In genomic region chr7:46814012-46814411, GRCm38 (mm10) we compare ENCODE assay signal across 25 mouse cellular contexts. TPM values are rescaled to one million over a fixed set of nuclear protein-coding genes. Genes with fewer than 3 reads are reported as not detected.
DNase-seq lines count a peak whose midpoint lies in the region; ATAC-seq and TF ChIP-seq lines count a peak whose summit lies in the region.
"Had no signal": no experiment of that assay in that cellular context is flagged by ENCODE, and none has a peak within 500 bp of the region (broad histone marks: within the 10 kb centered on the region; RNA-seq: fewer than 3 reads in every experiment).

No protein-coding gene starts in this region.

- H3K9me3 ChIP-seq in liver, embryonic 11.5 days (ENCODE audit: control insufficient read depth, low read length) = no peaks in the 10 kb centered on the region
- no peaks in the 10 kb centered on the region for H3K9me3 ChIP-seq in midbrain, embryonic 11.5 days (ENCODE audit: control insufficient read depth, low read length)
- H3K9me3 ChIP-seq in midbrain, embryonic 14.5 days (ENCODE audit: control insufficient read depth, low read length) = no peaks in the 10 kb centered on the region
- H3K9me3 ChIP-seq: G1E had no signal

- no peak overlapping the region for H3K9ac ChIP-seq in liver, adult 2 months (ENCODE audit: low read depth, low read length)
- H3K9ac ChIP-seq in liver, embryonic 11.5 days (ENCODE audit: low read depth, low read length) = no peak overlapping the region
- no peak overlapping the region for H3K9ac ChIP-seq in midbrain, embryonic 11.5 days (ENCODE audit: low read length)
- H3K9ac ChIP-seq in midbrain, embryonic 14.5 days (replicated peaks; ENCODE audit: low read length) = no peak overlapping the region

- no peak for TF ChIP-seq CTCF in liver, adult 2 months (IDR thresholded peaks at IDR 0.05; ENCODE audit: low read depth, low read length)

- no peak overlapping the region for H3K4me2 ChIP-seq in liver, embryonic 11.5 days
- H3K4me2 ChIP-seq in midbrain, embryonic 11.5 days = no peak overlapping the region
- H3K4me2 ChIP-seq in midbrain, embryonic 14.5 days (ENCODE audit: low read length) = no peak overlapping the region

- no peak for TF ChIP-seq POLR2A in liver, adult 2 months (IDR thresholded peaks at IDR 0.05; ENCODE audit: extremely low read depth, insufficient read depth, low read length)

- no peak for ATAC-seq in liver, embryonic 11.5 days (replicated peaks; ENCODE audit: low FRiP score)
- no peak for ATAC-seq in midbrain, embryonic 11.5 days (ENCODE audit: low FRiP score)
- ATAC-seq in midbrain, embryonic 14.5 days (ENCODE audit: low FRiP score, low TSS enrichment) = no peak
- ATAC-seq: activated CD4-positive, CD25-positive, alpha-beta regulatory T cell, adult 4 months; CD4-positive, CD25-positive, alpha-beta regulatory T cell, adult 4 months; Patski had no signal

- H3K4me1 ChIP-seq in liver, adult 2 months (ENCODE audit: control insufficient read depth, insufficient read depth, low read length) = no peaks in the 10 kb centered on the region
- H3K4me1 ChIP-seq in liver, embryonic 11.5 days (replicated peaks; ENCODE audit: control insufficient read depth, insufficient read depth, low read length) = no peaks in the 10 kb centered on the region
- H3K4me1 ChIP-seq in midbrain, embryonic 11.5 days (ENCODE audit: control insufficient read depth, insufficient read depth, low read length) = no peaks in the 10 kb centered on the region
- H3K4me1 ChIP-seq in midbrain, embryonic 14.5 days (ENCODE audit: control insufficient read depth, insufficient read depth, low read length) = no peaks in the 10 kb centered on the region

- WGBS in liver, adult 2 months = 90% methylated on average over 4 of the region's 4 CpGs
- 92% methylated on average over 4 of the region's 4 CpGs for WGBS in liver, embryonic 11.5 days
- whole genome bisulfite sequencing in midbrain, embryonic 11.5 days = 91% methylated on average over 4 of the region's 4 CpGs
- 92% methylated on average over 4 of the region's 4 CpGs for WGBS in midbrain, embryonic 14.5 days

- H3K27me3 ChIP-seq in liver, adult 2 months (ENCODE audit: control insufficient read depth, insufficient read depth, low read length) = no peaks in the 10 kb centered on the region
- no peaks in the 10 kb centered on the region for H3K27me3 ChIP-seq in liver, embryonic 11.5 days (replicated peaks; ENCODE audit: control insufficient read depth, insufficient read depth, low read length)
- no peaks in the 10 kb centered on the region for H3K27me3 ChIP-seq in midbrain, embryonic 11.5 days (ENCODE audit: control insufficient read depth, insufficient read depth, low read length)
- no peaks in the 10 kb centered on the region for H3K27me3 ChIP-seq in midbrain, embryonic 14.5 days (ENCODE audit: control insufficient read depth, insufficient read depth, low read length)
- H3K27me3 ChIP-seq: CH12.LX, Patski had no signal

- H3K27ac ChIP-seq in liver, adult 2 months (replicated peaks; ENCODE audit: insufficient read depth, low read depth, low read length) = no peak overlapping the region
- no peak overlapping the region for H3K27ac ChIP-seq in liver, embryonic 11.5 days (ENCODE audit: low read depth, low read length)
- H3K27ac ChIP-seq in midbrain, embryonic 11.5 days (ENCODE audit: low read depth, low read length) = no peak overlapping the region
- no peak overlapping the region for H3K27ac ChIP-seq in midbrain, embryonic 14.5 days (replicated peaks; ENCODE audit: low read depth, low read length)

- peak; percentile 59 for DNase-seq in liver, adult 2 months (ENCODE audit: extremely low read depth, low read depth, low spot score)
- no peak for DNase-seq in liver, embryonic 11.5 days (ENCODE audit: low spot score)
- DNase-seq in midbrain, embryonic 11.5 days (ENCODE audit: low spot score, missing footprints) = peak; percentile 73
- DNase-seq in midbrain, embryonic 14.5 days = no peak
- DNase-seq in fat pad, adult 2 months (ENCODE audit: extremely low read depth, low read depth, low spot score) = peak; percentile 65
- no peak for DNase-seq in left cerebral cortex, postnatal 25 days (ENCODE audit: low spot score in 2 of 2)
- DNase-seq: adrenal gland, adult 2 months; adrenal gland, adult 8-10 months; adrenal gland, postnatal 10 days; adrenal gland, postnatal 14 days; adrenal gland, postnatal 25 days; adrenal gland, postnatal 36 days; B cell, adult 2 months; cerebellum, adult 11 months; cerebellum, adult 11-12 months; cerebellum, adult 18-20 months had no signal

- H3K36me3 ChIP-seq in liver, adult 2 months (ENCODE audit: control insufficient read depth, insufficient read depth, low read length) = peaks cover 61% of the 10 kb centered on the region
- H3K36me3 ChIP-seq in liver, embryonic 11.5 days (ENCODE audit: control insufficient read depth, insufficient read depth, low read length) = peaks cover 59% of the 10 kb centered on the region
- peaks cover 24% of the 10 kb centered on the region for H3K36me3 ChIP-seq in midbrain, embryonic 11.5 days (ENCODE audit: control insufficient read depth, insufficient read depth, low read length)
- peaks cover 87% of the 10 kb centered on the region for H3K36me3 ChIP-seq in midbrain, embryonic 14.5 days (ENCODE audit: control insufficient read depth, insufficient read depth, low read length)

- intact Hi-C loops in left cerebral cortex, postnatal 25 days (cut with DNase I) = loop anchor here (2.0 kb wide), 1 partner anchor 39 kb away; no protein-coding TSS in a partner anchor

- no peak overlapping the region for H3K4me3 ChIP-seq in liver, adult 2 months (ENCODE audit: insufficient read depth, low read depth, low read length)
- no peak overlapping the region for H3K4me3 ChIP-seq in liver, embryonic 11.5 days (ENCODE audit: low read depth, low read length)
- H3K4me3 ChIP-seq in midbrain, embryonic 11.5 days (ENCODE audit: low read depth, low read length) = no peak overlapping the region
- no peak overlapping the region for H3K4me3 ChIP-seq in midbrain, embryonic 14.5 days (replicated peaks; ENCODE audit: low read depth, low read length)

- H3K79me2 ChIP-seq in liver, adult 2 months (ENCODE audit: control insufficient read depth, insufficient read depth, low read length) = no peaks in the 10 kb centered on the region

RNA-seq across cellular contexts. Expression of gene Gtf2h1, which starts 18.1 kb away (rescaled TPM):
- total RNA-seq in liver, adult 2 months (2014; rRNA removed) = 30.9 and 33.2 TPM in 2 replicates
- polyA plus RNA-seq in liver, adult 2 months (2012; rRNA removed) = 6.3 and 6.7 TPM in 2 replicates
- 83.6 and 95.7 TPM in 2 replicates for polyA plus RNA-seq in liver, embryonic 11.5 days (2014; fragmentation: Nextera tagmentation; extraction: Ambion mirVana)
- polyA plus RNA-seq in midbrain, embryonic 11.5 days (2014; fragmentation: Nextera tagmentation; extraction: Ambion mirVana) = 58.0 and 62.4 TPM in 2 replicates
- polyA plus RNA-seq in midbrain, embryonic 14.5 days (2014; fragmentation: Nextera tagmentation; extraction: Ambion mirVana) = 38.1 and 47.2 TPM in 2 replicates
- total RNA-seq in left cerebral cortex, postnatal 25 days (2021) = 10 to 100 TPM; 37.9 to 41.1 TPM

RNA-seq across cellular contexts. Expression of gene Hps5, which starts 18.1 kb away (rescaled TPM):
- total RNA-seq in liver, adult 2 months (2014; rRNA removed) = 11.3 and 11.8 TPM in 2 replicates
- 7.3 and 9.0 TPM in 2 replicates for polyA plus RNA-seq in liver, adult 2 months (2012; rRNA removed)
- polyA plus RNA-seq in liver, embryonic 11.5 days (2014; fragmentation: Nextera tagmentation; extraction: Ambion mirVana) = 15.5 and 16.7 TPM in 2 replicates
- 16.3 and 17.9 TPM in 2 replicates for polyA plus RNA-seq in midbrain, embryonic 11.5 days (2014; fragmentation: Nextera tagmentation; extraction: Ambion mirVana)
- 11.3 and 13.8 TPM in 2 replicates for polyA plus RNA-seq in midbrain, embryonic 14.5 days (2014; fragmentation: Nextera tagmentation; extraction: Ambion mirVana)
- total RNA-seq in left cerebral cortex, postnatal 25 days (2021) = 10 to 100 TPM; 13.3 to 16.1 TPM

RNA-seq across cellular contexts. Expression of gene Ldha, which starts 27.3 kb away (rescaled TPM):
- total RNA-seq in liver, adult 2 months (2014; rRNA removed) = 442 and 520 TPM in 2 replicates
- polyA plus RNA-seq in liver, adult 2 months (2012; rRNA removed) = 594 and 718 TPM in 2 replicates
- 3,525 and 3,814 TPM in 2 replicates for polyA plus RNA-seq in liver, embryonic 11.5 days (2014; fragmentation: Nextera tagmentation; extraction: Ambion mirVana)
- 1,513 and 1,542 TPM in 2 replicates for polyA plus RNA-seq in midbrain, embryonic 11.5 days (2014; fragmentation: Nextera tagmentation; extraction: Ambion mirVana)
- polyA plus RNA-seq in midbrain, embryonic 14.5 days (2014; fragmentation: Nextera tagmentation; extraction: Ambion mirVana) = 423 and 442 TPM in 2 replicates
- 100 to 1,000 TPM; 395 to 440 TPM for total RNA-seq in left cerebral cortex, postnatal 25 days (2021)

RNA-seq across cellular contexts. Expression of gene Ldhc, which starts 47.0 kb away (rescaled TPM):
- not detected in 2 replicates for total RNA-seq in liver, adult 2 months (2014; rRNA removed)
- not detected in 2 replicates for polyA plus RNA-seq in liver, adult 2 months (2012; rRNA removed)
- 0.17 and 0.73 TPM in 2 replicates for polyA plus RNA-seq in liver, embryonic 11.5 days (2014; fragmentation: Nextera tagmentation; extraction: Ambion mirVana)
- not detected in 2 replicates for polyA plus RNA-seq in midbrain, embryonic 11.5 days (2014; fragmentation: Nextera tagmentation; extraction: Ambion mirVana)
- polyA plus RNA-seq in midbrain, embryonic 14.5 days (2014; fragmentation: Nextera tagmentation; extraction: Ambion mirVana) = 0.20 and 0.50 TPM in 2 replicates
- total RNA-seq in left cerebral cortex, postnatal 25 days (2021) = not detected
- total RNA-seq: adrenal gland, adult 18-20 months; adrenal gland, adult 2 months; adrenal gland, adult 8-10 months; adrenal gland, postnatal 10 days; adrenal gland, postnatal 14 days; adrenal gland, postnatal 25 days; adrenal gland, postnatal 36 days; adrenal gland, postnatal 4 days; CH12.LX; G1E; MEL had no signal
- polyA plus RNA-seq: activated CD4-positive, CD25-positive, alpha-beta regulatory T cell, adult 4 months; adrenal gland, adult 2 months; C2C12; CD4-positive, CD25-positive, alpha-beta regulatory T cell, adult 4 months; G1E; Patski had no signal

Comparison
In these comparisons a context has a peak if more than half of its experiments do, and no peak if none do; other contexts are left out.
1. DNase-seq: peak in liver, adult 2 months (single experiment), midbrain, embryonic 11.5 days (single experiment) and fat pad, adult 2 months (single experiment); none in liver, embryonic 11.5 days (single experiment), midbrain, embryonic 14.5 days (single experiment) and left cerebral cortex, postnatal 25 days (0 of 2).